Mouse (Mus musculus) midbrain, embryonic 11.5 days (tissue): ENCODE measurements around the gene Sumo1. TPM values are rescaled to one million over a fixed set of nuclear protein-coding genes. Genes with fewer than 3 reads are reported as not detected.
"Not testable (repeated sequence)": the region's sequence is repeated elsewhere in the genome, so short reads cannot be mapped to it uniquely, and the experiment has no call there.

Source experiments
- ATAC-seq: fragments of 200-750 bp; cut with Nextera tagmentation; 2 replicates; pipeline ENCODE4 v1.8.0; 2017; ENCODE audit warnings: moderate TSS enrichment, moderate library complexity; ENCODE audit not compliant: low FRiP score
- DNase-seq: peaks from one replicate; pipeline ENCODE4 v3.0.0; 2015; ENCODE audit warnings: low spot score; ENCODE audit errors: missing footprints
- H3K27ac ChIP-seq: fragments of 300-500 bp; sonication (generic); 2 replicates; pipeline ENCODE4 v1.5.1; 2014; ENCODE audit warnings: low read depth, low read length
- H3K27me3 ChIP-seq: fragments of 300-500 bp; sonication (generic); 2 replicates; pipeline ENCODE4 v1.6.1; 2014; ENCODE audit warnings: mild to moderate bottlenecking, low read length, moderate library complexity, mixed read lengths; ENCODE audit not compliant: control insufficient read depth, insufficient read depth
- H3K36me3 ChIP-seq: fragments of 300-500 bp; sonication (generic); 2 replicates; pipeline ENCODE4 v1.6.1; 2014; ENCODE audit warnings: mild to moderate bottlenecking, low read length, moderate library complexity, mixed read lengths; ENCODE audit not compliant: control insufficient read depth, insufficient read depth
- H3K4me1 ChIP-seq: fragments of 300-500 bp; sonication (generic); 2 replicates; pipeline ENCODE4 v1.6.1; 2014; ENCODE audit warnings: low read length; ENCODE audit not compliant: control insufficient read depth, insufficient read depth
- H3K4me2 ChIP-seq: fragments of 300-500 bp; sonication (generic); 2 replicates; pipeline ENCODE4 v1.6.1; 2014; ENCODE audit warnings: mild to moderate bottlenecking, moderate library complexity
- H3K4me3 ChIP-seq: fragments of 300-500 bp; sonication (generic); 2 replicates; pipeline ENCODE4 v1.5.1; 2014; ENCODE audit warnings: low read depth, low read length
- H3K9ac ChIP-seq: fragments of 300-500 bp; sonication (generic); 2 replicates; pipeline ENCODE4 v1.6.1; 2014; ENCODE audit warnings: low read length
- H3K9me3 ChIP-seq: fragments of 300-500 bp; sonication (generic); 2 replicates; pipeline ENCODE4 v1.6.1; 2016; ENCODE audit warnings: low read length; ENCODE audit not compliant: control insufficient read depth
- WGBS: fragments of 180-500 bp; shearing (Covaris S2); extraction: QIAGEN DNeasy Blood & Tissue Kit; methylation state at CpG from one replicate; pipeline ENCODE4 v1.1.7; 2014; 5-methylcytosine and 5-hydroxymethylcytosine counted together
- polyA plus RNA-seq: library from polyadenylated mRNA; unstranded; fragments of >200 nt; fragmentation: Nextera tagmentation; extraction: Ambion mirVana; gene quantifications from 2 replicates; pipeline ENCODE4 v1.2.1, GENCODE M21; 2014

Sumo1 gene
- polyA plus RNA-seq, 1 experiment from 2014 or later: 603 TPM

GRCm38 (mm10) chr1:59651201-59651819 is 19.3 kb downstream of the Sumo1 start:
- WGBS: 96% methylated on average over 3 of the region's 3 CpGs
- no peak for DNase-seq
- H3K9me3 ChIP-seq: no peaks in the 10 kb centered on the region
- H3K27me3 ChIP-seq: no peaks in the 10 kb centered on the region
- no peak for ATAC-seq
- H3K9ac ChIP-seq: no peak overlapping the region
- peaks cover 8% of the 10 kb centered on the region; the same call in 1 of the 2 replicates for H3K36me3 ChIP-seq
- no peak overlapping the region for H3K4me2 ChIP-seq
- no peak overlapping the region for H3K4me3 ChIP-seq
- no peaks in the 10 kb centered on the region for H3K4me1 ChIP-seq
- no peak overlapping the region for H3K27ac ChIP-seq

- not testable (repeated sequence) for H3K36me3 ChIP-seq, H3K27ac ChIP-seq, H3K9me3 ChIP-seq, DNase-seq, H3K4me3 ChIP-seq, H3K27me3 ChIP-seq, H3K4me2 ChIP-seq, H3K4me1 ChIP-seq, H3K9ac ChIP-seq, ATAC-seq
- WGBS: 95% methylated on average over 2 of the region's 2 CpGs
Measured at GRCm38 (mm10) chr1:59646502-59646901, 24.1 kb downstream of the Sumo1 start.

- no peaks in the 10 kb centered on the region for H3K27me3 ChIP-seq
- no peak overlapping the region for H3K27ac ChIP-seq
- no peak overlapping the region for H3K4me3 ChIP-seq
- H3K9ac ChIP-seq: no peak overlapping the region
- H3K36me3 ChIP-seq: peaks cover 4% of the 10 kb centered on the region; the same call in 1 of the 2 replicates
- no peaks in the 10 kb centered on the region for H3K9me3 ChIP-seq
- no peak for ATAC-seq
- no peak for DNase-seq
- H3K4me2 ChIP-seq: no peak overlapping the region
- 87% methylated on average over 1 of the region's 1 CpGs for WGBS
- H3K4me1 ChIP-seq: no peaks in the 10 kb centered on the region
Measured at GRCm38 (mm10) chr1:59642488-59642887, 28.1 kb downstream of the Sumo1 start.

GRCm38 (mm10) chr1:59638371-59638770 is 32.3 kb downstream of the Sumo1 start:
- Histone ChIP-seq H3K9me3 (no peaks in the 10 kb centered on the region), H3K4me3 (no peak overlapping the region), H3K4me2 (no peak overlapping the region), H3K9ac (no peak overlapping the region), H3K4me1 (no peaks in the 10 kb centered on the region), H3K27me3 (no peaks in the 10 kb centered on the region), H3K36me3 (no peaks in the 10 kb centered on the region), H3K27ac (no peak overlapping the region)
- WGBS: 92% methylated on average over 3 of the region's 3 CpGs
- ATAC-seq (no peak), DNase-seq (peak; percentile 69)

- ATAC-seq (no peak), DNase-seq (peak; percentile 33)
- H3K9ac ChIP-seq: no peak overlapping the region
- H3K27me3 ChIP-seq: no peaks in the 10 kb centered on the region
- H3K9me3 ChIP-seq: no peaks in the 10 kb centered on the region
- H3K4me1 ChIP-seq: no peaks in the 10 kb centered on the region
- H3K36me3 ChIP-seq: no peaks in the 10 kb centered on the region
- 83% methylated on average over 1 of the region's 1 CpGs for WGBS
- H3K4me2 ChIP-seq: no peak overlapping the region
- H3K4me3 ChIP-seq: no peak overlapping the region
- no peak overlapping the region for H3K27ac ChIP-seq
Measured at GRCm38 (mm10) chr1:59636349-59636748, 34.3 kb downstream of the Sumo1 start.

GRCm38 (mm10) chr1:59633056-59633455 is 37.6 kb downstream of the Sumo1 start:
- Histone ChIP-seq H3K4me1 (no peaks in the 10 kb centered on the region), H3K27ac (no peak overlapping the region), H3K27me3 (no peaks in the 10 kb centered on the region), H3K9ac (no peak overlapping the region), H3K4me2 (no peak overlapping the region), H3K4me3 (no peak overlapping the region), H3K36me3 (no peaks in the 10 kb centered on the region), H3K9me3 (no peaks in the 10 kb centered on the region)
- DNase-seq (no peak), ATAC-seq (no peak)
- WGBS: 33% methylated on average over 6 of the region's 6 CpGs

- Histone ChIP-seq H3K4me2 (no peak overlapping the region), H3K4me1 (no peaks in the 10 kb centered on the region), H3K4me3 (no peak overlapping the region), H3K9ac (no peak overlapping the region), H3K27ac (no peak overlapping the region), H3K9me3 (no peaks in the 10 kb centered on the region), H3K27me3 (no peaks in the 10 kb centered on the region), H3K36me3 (no peaks in the 10 kb centered on the region)
- no peak for ATAC-seq
- WGBS: 77% methylated on average over 5 of the region's 5 CpGs
- DNase-seq: no peak
Measured at GRCm38 (mm10) chr1:59631986-59632659, 38.5 kb downstream of the Sumo1 start.

- not testable (repeated sequence) for H3K9ac ChIP-seq, H3K9me3 ChIP-seq, H3K36me3 ChIP-seq, H3K4me3 ChIP-seq, H3K27me3 ChIP-seq, H3K27ac ChIP-seq, H3K4me1 ChIP-seq, H3K4me2 ChIP-seq, ATAC-seq
- 87% methylated on average over 6 of the region's 6 CpGs for WGBS
- peak; percentile 60 for DNase-seq
Measured at GRCm38 (mm10) chr1:59630356-59630755, 40.3 kb downstream of the Sumo1 start.

GRCm38 (mm10) chr1:59629194-59629593 is 41.4 kb downstream of the Sumo1 start:
- H3K27me3 ChIP-seq: no peaks in the 10 kb centered on the region
- no peak overlapping the region for H3K9ac ChIP-seq
- H3K4me1 ChIP-seq: no peaks in the 10 kb centered on the region
- no peak overlapping the region for H3K4me3 ChIP-seq
- H3K36me3 ChIP-seq: no peaks in the 10 kb centered on the region
- ATAC-seq (no peak), DNase-seq (no peak)
- no peaks in the 10 kb centered on the region for H3K9me3 ChIP-seq
- no peak overlapping the region for H3K4me2 ChIP-seq
- no peak overlapping the region for H3K27ac ChIP-seq
- WGBS: 62% methylated on average over 6 of the region's 6 CpGs
